Mouse (Mus musculus) MEL (cell line): ENCODE measurements around the gene Elavl1. TPM values are rescaled to one million over a fixed set of nuclear protein-coding genes. Genes with fewer than 3 reads are reported as not detected.

ENCODE experiments used
- DNase-seq: peaks from one replicate; pipeline ENCODE4 v3.0.0; 2011; ENCODE audit warnings: low read depth, low spot score
- H3K27ac ChIP-seq: 2 replicates; pipeline ENCODE4 v1.5.1; 2012; ENCODE audit warnings: low read depth, mild to moderate bottlenecking, control low read depth, low read length, moderate library complexity; ENCODE audit not compliant: control insufficient read depth
- H3K27me3 ChIP-seq, 2 experiments: fragments of 150-350 bp in 1 of 2; sonication (generic) in 1 of 2; 2 replicates each; pipeline ENCODE4 v1.6.1; 2012; ENCODE audit warnings: low read length in 2 of 2, mild to moderate bottlenecking in 2 of 2, improper control_type of control experiment in 1 of 2, moderate library complexity in 1 of 2; ENCODE audit not compliant: insufficient read depth in 2 of 2, control insufficient read depth in 1 of 2
- H3K36me3 ChIP-seq, 2 experiments: 2 replicates each; pipeline ENCODE4 v1.6.1; 2012 to 2014; ENCODE audit warnings: low read length in 2 of 2, improper control_type of control experiment in 1 of 2, inconsistent platforms in 1 of 2, mild to moderate bottlenecking in 1 of 2; ENCODE audit not compliant: insufficient read depth in 2 of 2, control insufficient read depth in 1 of 2
- H3K4me1 ChIP-seq, 2 experiments: fragments of 150-350 bp in 1 of 2; sonication (generic) in 1 of 2; 2 replicates each; pipeline ENCODE4 v1.6.1; 2012; ENCODE audit warnings: low read length in 2 of 2, improper control_type of control experiment in 1 of 2, mild to moderate bottlenecking in 1 of 2; ENCODE audit not compliant: insufficient read depth in 2 of 2, control insufficient read depth in 1 of 2
- H3K4me3 ChIP-seq, 2 experiments: fragments of 150-350 bp in 1 of 2; sonication (generic) in 1 of 2; 2 replicates each; pipeline ENCODE4 v1.5.1; 2012; ENCODE audit warnings: low read depth in 2 of 2, low read length in 2 of 2, mild to moderate bottlenecking in 2 of 2, moderate library complexity in 2 of 2, control low read depth in 1 of 2, improper control_type of control experiment in 1 of 2; ENCODE audit not compliant: control insufficient read depth in 1 of 2, insufficient read depth in 1 of 2
- H3K79me2 ChIP-seq: 2 replicates; pipeline ENCODE4 v1.6.1; 2012; ENCODE audit warnings: mild to moderate bottlenecking, low read length, moderate library complexity; ENCODE audit not compliant: control insufficient read depth, poor library complexity, insufficient read depth
- H3K9ac ChIP-seq: 2 replicates; pipeline ENCODE4 v1.6.1; 2012; ENCODE audit warnings: low read depth, mild to moderate bottlenecking, control low read depth, low read length, moderate library complexity; ENCODE audit not compliant: control insufficient read depth, poor library complexity, severe bottlenecking
- H3K9me3 ChIP-seq: fragments of 150-350 bp; sonication (generic); replicated peaks from 2 replicates; pipeline ENCODE4 v1.6.1; 2012; ENCODE audit warnings: mild to moderate bottlenecking, low read length, improper control_type of control experiment, moderate library complexity; ENCODE audit not compliant: insufficient read depth
- BHLHE40 ChIP-seq: IDR thresholded peaks from 2 replicates; pipeline ENCODE4 v1.6.1; 2012; ENCODE audit warnings: low read depth, mild to moderate bottlenecking, inconsistent platforms, low read length, improper control_type of control experiment, borderline replicate concordance
- E2F4 ChIP-seq: IDR thresholded peaks from 2 replicates; pipeline ENCODE4 v1.6.1; 2011; ENCODE audit warnings: low read depth, low read length, improper control_type of control experiment, borderline replicate concordance
- ELF1 ChIP-seq: IDR thresholded peaks from 2 replicates; pipeline ENCODE4 v1.6.1; 2014; ENCODE audit warnings: low read depth, mild to moderate bottlenecking, inconsistent platforms, low read length, improper control_type of control experiment, moderate library complexity
- ETS1 ChIP-seq: IDR thresholded peaks from 2 replicates; pipeline ENCODE4 v1.6.1; 2012; ENCODE audit warnings: low read depth, mild to moderate bottlenecking, inconsistent platforms, low read length, improper control_type of control experiment, moderate library complexity
- GATA1 ChIP-seq: IDR thresholded peaks from 2 replicates; pipeline ENCODE4 v1.6.1; 2011; ENCODE audit warnings: low read depth, low read length, improper control_type of control experiment
- JUND ChIP-seq: IDR thresholded peaks from 2 replicates; pipeline ENCODE4 v1.6.1; 2011; ENCODE audit warnings: low read depth, mild to moderate bottlenecking, improper control_type of control experiment, low read length
- KAT2A ChIP-seq: conservative IDR thresholded peaks from 2 replicates; pipeline ENCODE4 v1.6.1; 2012; ENCODE audit warnings: low read depth, low read length, improper control_type of control experiment, inconsistent platforms
- MAZ ChIP-seq: IDR thresholded peaks from 2 replicates; pipeline ENCODE4 v1.6.1; 2012; ENCODE audit warnings: low read depth, mild to moderate bottlenecking, inconsistent platforms, low read length, improper control_type of control experiment
- MEF2A ChIP-seq: IDR thresholded peaks from 2 replicates; pipeline ENCODE4 v1.6.1; 2014; ENCODE audit warnings: low read depth, mild to moderate bottlenecking, inconsistent platforms, low read length, improper control_type of control experiment; ENCODE audit not compliant: poor library complexity, insufficient replicate concordance, severe bottlenecking; ENCODE audit errors: extremely low read depth
- MXI1 ChIP-seq: IDR thresholded peaks from 2 replicates; pipeline ENCODE4 v1.6.1; 2011; ENCODE audit warnings: mild to moderate bottlenecking, low read depth, low read length, improper control_type of control experiment
- MYB ChIP-seq: IDR thresholded peaks from 2 replicates; pipeline ENCODE4 v1.6.1; 2011; ENCODE audit warnings: mild to moderate bottlenecking, low read depth, low read length, improper control_type of control experiment
- POLR2A ChIP-seq, 2 experiments: IDR thresholded peaks; 2 replicates each; pipeline ENCODE4 v1.6.1; 2011 to 2012; ENCODE audit warnings: low read length in 2 of 2, mild to moderate bottlenecking in 2 of 2, control low read depth in 1 of 2, improper control_type of control experiment in 1 of 2, low read depth in 1 of 2, moderate library complexity in 1 of 2; ENCODE audit not compliant: control insufficient read depth in 1 of 2, insufficient read depth in 1 of 2, poor library complexity in 1 of 2
- POLR2AphosphoS2 ChIP-seq: IDR thresholded peaks from 2 replicates; pipeline ENCODE4 v1.6.1; 2011; ENCODE audit warnings: low read length, improper control_type of control experiment
- RCOR1 ChIP-seq: IDR thresholded peaks from 2 replicates; pipeline ENCODE4 v1.6.1; 2012; ENCODE audit warnings: low read depth, mild to moderate bottlenecking, inconsistent platforms, low read length, improper control_type of control experiment
- SIN3A ChIP-seq: IDR thresholded peaks from 2 replicates; pipeline ENCODE4 v1.6.1; 2012; ENCODE audit warnings: low read length, improper control_type of control experiment, inconsistent platforms
- TAL1 ChIP-seq: IDR thresholded peaks from 2 replicates; pipeline ENCODE4 v1.6.1; 2012; ENCODE audit warnings: mild to moderate bottlenecking, inconsistent platforms, low read length, moderate library complexity, mixed read lengths
- TBP ChIP-seq: IDR thresholded peaks from 2 replicates; pipeline ENCODE4 v1.8.0; 2011; ENCODE audit warnings: low read depth, low read length, improper control_type of control experiment
- TCF12 ChIP-seq: IDR thresholded peaks from 2 replicates; pipeline ENCODE4 v1.6.1; 2014; ENCODE audit warnings: low read depth, mild to moderate bottlenecking, inconsistent platforms, low read length, improper control_type of control experiment, moderate library complexity
- UBTF ChIP-seq: IDR thresholded peaks from 2 replicates; pipeline ENCODE4 v1.6.1; 2012; ENCODE audit warnings: low read depth, mild to moderate bottlenecking, inconsistent platforms, low read length, improper control_type of control experiment, moderate library complexity, borderline replicate concordance; ENCODE audit not compliant: insufficient read depth
- USF1 ChIP-seq: IDR thresholded peaks from 2 replicates; pipeline ENCODE4 v1.6.1; 2014; ENCODE audit warnings: low read depth, mild to moderate bottlenecking, inconsistent platforms, low read length, improper control_type of control experiment, moderate library complexity
- USF2 ChIP-seq, 2 experiments: IDR thresholded peaks; 2 replicates each; pipeline ENCODE4 v1.6.1; 2011 to 2012; ENCODE audit warnings: improper control_type of control experiment in 2 of 2, low read length in 2 of 2, borderline replicate concordance in 1 of 2, inconsistent platforms in 1 of 2, low read depth in 1 of 2, mild to moderate bottlenecking in 1 of 2; ENCODE audit not compliant: insufficient read depth in 1 of 2
- ZC3H11A ChIP-seq: IDR thresholded peaks from 2 replicates; pipeline ENCODE4 v1.6.1; 2012; ENCODE audit warnings: low read depth, mild to moderate bottlenecking, inconsistent platforms, low read length, improper control_type of control experiment
- ZMIZ1 ChIP-seq: IDR thresholded peaks from 2 replicates; pipeline ENCODE4 v1.6.1; 2012; ENCODE audit warnings: low read depth, mild to moderate bottlenecking, inconsistent platforms, low read length, improper control_type of control experiment, moderate library complexity
- polyA plus RNA-seq, 2 experiments: library from polyadenylated mRNA; stranded (reverse) in 1 of 2; unstranded in 1 of 2; fragments of >175 nt in 1 of 2; fragments of >200 nt in 1 of 2; gene quantifications; 2 replicates each; pipeline versions ENCODE4 v1.2.1 to v1.2.4; 2012; ENCODE audit warnings: low replicate concordance in 2 of 2, low read depth in 1 of 2; ENCODE audit not compliant: insufficient read length in 2 of 2, insufficient read depth in 1 of 2, missing spikeins in 1 of 2
- total RNA-seq: library from RNA; depleted of rRNA; stranded (reverse); fragments of 300-350 nt; gene quantifications from 2 replicates; pipeline ENCODE4 v1.2.3, GENCODE M21; 2012

Gene Elavl1
- total and polyA plus RNA-seq, 3 experiments, result 64.2 to 77.4 TPM; not detected in 1

- TF ChIP-seq ZC3H11A, result no peak
- TF ChIP-seq UBTF, result no peak
- no peak for TF ChIP-seq RCOR1
- TF ChIP-seq TAL1, result no peak
- no peak for TF ChIP-seq BHLHE40
- TF ChIP-seq SIN3A, result no peak
- no peak for TF ChIP-seq JUND
- TF ChIP-seq ETS1, result no peak
- no peak for TF ChIP-seq MAZ
- no peak overlapping the region for H3K4me3 ChIP-seq
- no peaks in the 10 kb centered on the region for H3K9me3 ChIP-seq
- no peak overlapping the region for H3K27ac ChIP-seq
- DNase-seq, result no peak
- H3K79me2 ChIP-seq, result peaks cover 68% of the 10 kb centered on the region
- H3K36me3 ChIP-seq, result peaks cover 38 to 42% of the 10 kb centered on the region in 2 experiments
- no peak overlapping the region for H3K9ac ChIP-seq
- H3K27me3 ChIP-seq, result no peaks in the 10 kb centered on the region
- peaks cover 9 to 15% of the 10 kb centered on the region in 2 experiments for H3K4me1 ChIP-seq
Observed at GRCm38 (mm10) chr8:4314852-4315251, 10.4 kb downstream of the Elavl1 start.

GRCm38 (mm10) chr8:4313254-4314124, 11.7 kb downstream of the Elavl1 start:
- H3K36me3 ChIP-seq, result peaks cover 29 to 49% of the 10 kb centered on the region in 2 experiments
- H3K27ac ChIP-seq, result no peak overlapping the region
- no peak overlapping the region for H3K4me3 ChIP-seq

More at GRCm38 (mm10) chr8:4313254-4314124, 11.7 kb downstream of the Elavl1 start:
- TF ChIP-seq POLR2A (IDR thresholded peaks at IDR 0.05; ENCODE audit: control insufficient read depth in 1 of 2, insufficient read depth in 1 of 2, low read depth in 1 of 2, low read length in 2 of 2, poor library complexity in 1 of 2), result no peak
- TF ChIP-seq USF1, result no peak
- TF ChIP-seq KAT2A, result no peak
- no peak for TF ChIP-seq POLR2AphosphoS2
- no peak for TF ChIP-seq ELF1
- no peak for TF ChIP-seq MXI1
- no peak for TF ChIP-seq TAL1
- no peak for TF ChIP-seq ZC3H11A
- TF ChIP-seq USF2 (IDR thresholded peaks at IDR 0.05; ENCODE audit: borderline replicate concordance in 1 of 2, insufficient read depth in 1 of 2, low read depth in 1 of 2, low read length in 2 of 2), result no peak
- no peak for TF ChIP-seq MYB
- no peak for TF ChIP-seq E2F4
- no peak for TF ChIP-seq SIN3A
- TF ChIP-seq TBP, result no peak
- TF ChIP-seq MEF2A, result no peak
- no peak for TF ChIP-seq ZMIZ1
- no peak for TF ChIP-seq TCF12
- no peak for TF ChIP-seq GATA1
- TF ChIP-seq RCOR1, result no peak
- TF ChIP-seq ETS1, result no peak
- Histone ChIP-seq H3K9me3 (no peaks in the 10 kb centered on the region), H3K79me2 (peaks cover 57% of the 10 kb centered on the region), H3K4me1 (peaks cover 3 to 7% of the 10 kb centered on the region in 2 experiments; a peak in 3 of 4 replicates), H3K27me3 (no peaks in the 10 kb centered on the region), H3K9ac (no peak overlapping the region)
- no peak for DNase-seq
